Mouse (Mus musculus) embryonic fibroblast, embryonic 13.5 days (primary cell): ENCODE data around the gene Abhd17b. TPM values are rescaled to one million over a fixed set of nuclear protein-coding genes. Genes with fewer than 3 reads are reported as not detected.

Experiments
- H3K27ac ChIP-seq: 2 replicates; pipeline ENCODE4 v1.5.1; 2012; ENCODE audit warnings: low read length, control low read depth, inconsistent platforms; ENCODE audit not compliant: insufficient read depth
- H3K4me1 ChIP-seq: 2 replicates; pipeline ENCODE4 v1.6.1; 2011; ENCODE audit warnings: low read length; ENCODE audit not compliant: control insufficient read depth, insufficient read depth
- H3K4me3 ChIP-seq: 2 replicates; pipeline ENCODE4 v1.5.1; 2011; ENCODE audit warnings: mild to moderate bottlenecking, control low read depth, low read length; ENCODE audit not compliant: insufficient read depth
- CTCF ChIP-seq: IDR thresholded peaks from 2 replicates; pipeline ENCODE4 v1.5.1; 2011; ENCODE audit warnings: mild to moderate bottlenecking, control low read depth, low read length, moderate library complexity, borderline replicate concordance; ENCODE audit not compliant: insufficient read depth
- POLR2A ChIP-seq: IDR thresholded peaks from 2 replicates; pipeline ENCODE4 v1.6.1; 2011; ENCODE audit warnings: low read depth, mild to moderate bottlenecking, control low read depth, low read length, moderate library complexity
- polyA plus RNA-seq: library from polyadenylated mRNA; stranded (reverse); fragments of >200 nt; gene quantifications from 2 replicates; pipeline ENCODE4 v1.2.4, GENCODE M21; 2011; ENCODE audit warnings: low read depth; ENCODE audit not compliant: missing spikeins, insufficient read length

The Abhd17b gene
- polyA plus RNA-seq: 23.2 and 25.6 TPM in 2 replicates

GRCm38 (mm10) chr19:21653172-21653981, at the start of gene Abhd17b:
Gene Abhd17b, plus strand, starts transcription at chr19:21653185.
- H3K4me1 ChIP-seq: peaks cover 6% of the 10 kb centered on the region; the same call in 1 of the 2 replicates
- TF ChIP-seq POLR2A: peak; percentile 33; the same call in 1 of the 2 replicates
- no peak for TF ChIP-seq CTCF

GRCm38 (mm10) chr19:21603836-21604235, 49.1 kb upstream of the Abhd17b start:
- TF ChIP-seq CTCF: no peak
- TF ChIP-seq POLR2A: no peak
- Histone ChIP-seq H3K4me1 (no peaks in the 10 kb centered on the region), H3K4me3 (no peak overlapping the region), H3K27ac (no peak overlapping the region)

More at GRCm38 (mm10) chr19:21653172-21653981, at the start of gene Abhd17b:
- peak within 1 kb of the TSS; percentile 72 for H3K4me3 ChIP-seq
- peak within 1 kb of the TSS; percentile 90 for H3K27ac ChIP-seq

GRCm38 (mm10) chr19:21605294-21605693, 47.7 kb upstream of the Abhd17b start:
- H3K27ac ChIP-seq: no peak overlapping the region
- H3K4me1 ChIP-seq: no peaks in the 10 kb centered on the region
- TF ChIP-seq CTCF: no peak
- TF ChIP-seq POLR2A: no peak
- H3K4me3 ChIP-seq: no peak overlapping the region

- no peak overlapping the region for H3K27ac ChIP-seq
- H3K4me1 ChIP-seq: no peaks in the 10 kb centered on the region
- TF ChIP-seq CTCF: no peak
- H3K4me3 ChIP-seq: no peak overlapping the region
Measured at GRCm38 (mm10) chr19:21610240-21610639, 42.7 kb upstream of the Abhd17b start.

- H3K4me3 ChIP-seq: no peak overlapping the region
- no peak overlapping the region for H3K27ac ChIP-seq
- no peak for TF ChIP-seq CTCF
- no peak for TF ChIP-seq POLR2A
- no peaks in the 10 kb centered on the region for H3K4me1 ChIP-seq
Measured at GRCm38 (mm10) chr19:21611297-21611696, 41.7 kb upstream of the Abhd17b start.

GRCm38 (mm10) chr19:21611725-21612575, 41.0 kb upstream of the Abhd17b start:
- Histone ChIP-seq H3K27ac (no peak overlapping the region), H3K4me3 (no peak overlapping the region), H3K4me1 (no peaks in the 10 kb centered on the region)
- TF ChIP-seq CTCF (no peak), POLR2A (no peak)

GRCm38 (mm10) chr19:21615801-21616200, 37.2 kb upstream of the Abhd17b start:
- no peak overlapping the region for H3K27ac ChIP-seq
- no peak for TF ChIP-seq POLR2A
- no peak for TF ChIP-seq CTCF
- H3K4me3 ChIP-seq: no peak overlapping the region
- H3K4me1 ChIP-seq: no peaks in the 10 kb centered on the region

- Histone ChIP-seq H3K4me1 (no peaks in the 10 kb centered on the region), H3K4me3 (no peak overlapping the region), H3K27ac (no peak overlapping the region)
- no peak for TF ChIP-seq POLR2A
- no peak for TF ChIP-seq CTCF
Measured at GRCm38 (mm10) chr19:21623410-21624147, 29.4 kb upstream of the Abhd17b start.

- H3K27ac ChIP-seq: no peak overlapping the region
- no peaks in the 10 kb centered on the region for H3K4me1 ChIP-seq
- H3K4me3 ChIP-seq: no peak overlapping the region
- TF ChIP-seq POLR2A (no peak), CTCF (no peak)
Measured at GRCm38 (mm10) chr19:21624148-21624535, 28.8 kb upstream of the Abhd17b start.
